Mouse (Mus musculus): Measurements from ENCODE around the gene Meis1. TPM values are rescaled to one million over a fixed set of nuclear protein-coding genes. Genes with fewer than 3 reads are reported as not detected.

Meis1 gene
- polyA plus RNA-seq (2015; fragmentation: Nextera tagmentation; extraction: Ambion mirVana): 29.4 and 29.7 TPM in 2 replicates

GRCm38 (mm10) chr11:19018489-19019203 lies at the start of gene Meis1:
Meis1 (minus strand) TSS chr11:19018985.
- H3K4me1 ChIP-seq: peaks cover 50% of the 10 kb centered on the region

GRCm38 (mm10) chr11:19067334-19067733 lies 48.5 kb upstream of the Meis1 start:
- no peaks in the 10 kb centered on the region for H3K9me3 ChIP-seq
- no peak overlapping the region for H3K4me3 ChIP-seq
- H3K36me3 ChIP-seq: no peaks in the 10 kb centered on the region
- no peaks in the 10 kb centered on the region for H3K27me3 ChIP-seq
- WGBS: 90% methylated on average over 5 of the region's 5 CpGs
- no peak overlapping the region for H3K9ac ChIP-seq (replicated peaks)
- H3K4me2 ChIP-seq (replicated peaks): no peak overlapping the region
- no peak overlapping the region for H3K27ac ChIP-seq (replicated peaks)
- ATAC-seq (replicated peaks): no peak
- H3K4me1 ChIP-seq: no peaks in the 10 kb centered on the region

More at GRCm38 (mm10) chr11:19018489-19019203, at the start of gene Meis1:
- peak within 1 kb of the TSS; percentile 78 for H3K4me3 ChIP-seq
- H3K9ac ChIP-seq (replicated peaks): peak within 1 kb of the TSS; percentile 89
- no peaks in the 10 kb centered on the region for H3K36me3 ChIP-seq
- H3K4me2 ChIP-seq (replicated peaks): peak within 1 kb of the TSS; percentile 98
- ATAC-seq (replicated peaks): peak; percentile 87
- 0% methylated on average over 29 of the region's 29 CpGs for WGBS
- H3K27me3 ChIP-seq: peaks cover 30% of the 10 kb centered on the region
- peak within 1 kb of the TSS; percentile 97 for H3K27ac ChIP-seq (replicated peaks)
- no peaks in the 10 kb centered on the region for H3K9me3 ChIP-seq

GRCm38 (mm10) chr11:19049276-19049675 lies 30.5 kb upstream of the Meis1 start:
- H3K27me3 ChIP-seq: no peaks in the 10 kb centered on the region
- H3K4me3 ChIP-seq: no peak overlapping the region
- ATAC-seq (replicated peaks): no peak
- no peaks in the 10 kb centered on the region for H3K9me3 ChIP-seq
- H3K36me3 ChIP-seq: no peaks in the 10 kb centered on the region
- 77% methylated on average over 7 of the region's 7 CpGs for WGBS
- no peak overlapping the region for H3K4me2 ChIP-seq (replicated peaks)
- H3K27ac ChIP-seq (replicated peaks): no peak overlapping the region
- no peak overlapping the region for H3K9ac ChIP-seq (replicated peaks)
- 0 out of 2 replicates have a peak, but pooled peaks cover 2% of the 10 kb centered on the region for H3K4me1 ChIP-seq

GRCm38 (mm10) chr11:19036595-19037166 lies 17.9 kb upstream of the Meis1 start:
- ATAC-seq (replicated peaks): no peak
- Histone ChIP-seq H3K4me1 (no peaks in the 10 kb centered on the region), H3K4me3 (no peak overlapping the region), H3K9me3 (no peaks in the 10 kb centered on the region), H3K36me3 (no peaks in the 10 kb centered on the region), H3K4me2 (replicated peaks) (no peak overlapping the region), H3K9ac (replicated peaks) (no peak overlapping the region), H3K27me3 (no peaks in the 10 kb centered on the region), H3K27ac (replicated peaks) (no peak overlapping the region)
- WGBS: 92% methylated on average over 10 of the region's 10 CpGs

GRCm38 (mm10) chr11:19026581-19027561 lies 8.1 kb upstream of the Meis1 start:
- Histone ChIP-seq H3K27me3 (peaks cover 47% of the 10 kb centered on the region), H3K9ac (replicated peaks) (peak overlapping the region; percentile 32), H3K4me1 (peaks cover 18% of the 10 kb centered on the region), H3K36me3 (no peaks in the 10 kb centered on the region), H3K27ac (replicated peaks) (no peak overlapping the region), H3K9me3 (no peaks in the 10 kb centered on the region), H3K4me2 (replicated peaks) (peak overlapping the region; percentile 66), H3K4me3 (peak overlapping the region; percentile 42)
- ATAC-seq (replicated peaks): peak; percentile 86
- under 1% methylated on average over 58 of the region's 58 CpGs for WGBS

GRCm38 (mm10) chr11:19025976-19026520 lies 7.3 kb upstream of the Meis1 start:
- Histone ChIP-seq H3K4me1 (peaks cover 23% of the 10 kb centered on the region), H3K36me3 (no peaks in the 10 kb centered on the region), H3K4me3 (peak overlapping the region; percentile 42), H3K27ac (replicated peaks) (no peak overlapping the region), H3K27me3 (peaks cover 55% of the 10 kb centered on the region), H3K9me3 (no peaks in the 10 kb centered on the region), H3K4me2 (replicated peaks) (peak overlapping the region; percentile 66), H3K9ac (replicated peaks) (peak overlapping the region; percentile 32)
- 5% methylated on average over 11 of the region's 11 CpGs for WGBS
- ATAC-seq (replicated peaks): no peak

GRCm38 (mm10) chr11:19024496-19025265 lies 5.9 kb upstream of the Meis1 start:
- H3K36me3 ChIP-seq: no peaks in the 10 kb centered on the region
- no peaks in the 10 kb centered on the region for H3K9me3 ChIP-seq
- no peak overlapping the region for H3K27ac ChIP-seq (replicated peaks)
- no peak overlapping the region for H3K9ac ChIP-seq (replicated peaks)
- H3K4me1 ChIP-seq: peaks cover 27% of the 10 kb centered on the region
- WGBS: 35% methylated on average over 8 of the region's 8 CpGs
- ATAC-seq (replicated peaks): no peak
- no peak overlapping the region for H3K4me3 ChIP-seq
- peaks cover 58% of the 10 kb centered on the region for H3K27me3 ChIP-seq
- H3K4me2 ChIP-seq (replicated peaks): no peak overlapping the region

GRCm38 (mm10) chr11:19023356-19023755 lies 4.6 kb upstream of the Meis1 start:
- Histone ChIP-seq H3K9ac (replicated peaks) (no peak overlapping the region), H3K27ac (replicated peaks) (no peak overlapping the region), H3K4me1 (peaks cover 31% of the 10 kb centered on the region), H3K4me2 (replicated peaks) (no peak overlapping the region), H3K4me3 (no peak overlapping the region), H3K27me3 (peaks cover 52% of the 10 kb centered on the region), H3K36me3 (no peaks in the 10 kb centered on the region), H3K9me3 (no peaks in the 10 kb centered on the region)
- ATAC-seq (replicated peaks): no peak
- 32% methylated on average over 5 of the region's 5 CpGs for WGBS

- Histone ChIP-seq H3K4me1 (peaks cover 36% of the 10 kb centered on the region), H3K9ac (replicated peaks) (no peak overlapping the region), H3K27me3 (peaks cover 44% of the 10 kb centered on the region), H3K36me3 (no peaks in the 10 kb centered on the region), H3K27ac (replicated peaks) (no peak overlapping the region), H3K4me3 (no peak overlapping the region), H3K4me2 (replicated peaks) (no peak overlapping the region), H3K9me3 (no peaks in the 10 kb centered on the region)
- ATAC-seq (replicated peaks): no peak
- 43% methylated on average over 2 of the region's 2 CpGs for WGBS
Measured at GRCm38 (mm10) chr11:19022576-19022975, 3.8 kb upstream of the Meis1 start.

- Histone ChIP-seq H3K4me1 (peaks cover 33% of the 10 kb centered on the region), H3K9me3 (no peaks in the 10 kb centered on the region), H3K27ac (replicated peaks) (peak overlapping the region; percentile 35; the same call in 1 of the 2 replicates), H3K4me3 (peak overlapping the region; percentile 78), H3K9ac (replicated peaks) (peak overlapping the region; percentile 53), H3K27me3 (peaks cover 41% of the 10 kb centered on the region), H3K4me2 (replicated peaks) (peak overlapping the region; percentile 98), H3K36me3 (no peaks in the 10 kb centered on the region)
- peak; percentile 12 for ATAC-seq (replicated peaks)
- WGBS: 3% methylated on average over 28 of the region's 28 CpGs
Measured at GRCm38 (mm10) chr11:19020951-19021710, 2.3 kb upstream of the Meis1 start.

All from forebrain, embryonic 15.5 days (tissue).